Mouse (Mus musculus): ENCODE results near the gene Nkapl.

GRCm38 (mm10) chr13:21492847-21493246 lies 24.5 kb upstream of the Nkapl start:
- TF ChIP-seq POLR2A (IDR thresholded peaks at IDR 0.05; ENCODE audit: insufficient read depth, low read depth, low read length) (no peak), EP300 (IDR thresholded peaks at IDR 0.05; ENCODE audit: insufficient read depth, low read depth, low read length) (no peak), CTCF (IDR thresholded peaks at IDR 0.05) (no peak)
